Mouse (Mus musculus): Measurements from ENCODE around the gene Enoph1.

Gene Enoph1

GRCm38 (mm10) chr5:100039602-100040142 is at the start of gene Enoph1, which contains the start of gene Hnrnpdl:
Enoph1 (plus strand) TSS chr5:100039985.
Hnrnpdl (minus strand) TSS chr5:100039664.
- in situ Hi-C loops (cut with MboI, MseI), result loop anchor here (5.0 to 25.0 kb wide), 3 partner anchors 57 to 748 kb away; partner anchors contain the start of genes Cops4, Helq, Lin54 and Mrps18c

- in situ Hi-C loops (cut with MboI, MseI), result no loop called here
These were observed 45.6 kb upstream of the Enoph1 start for GRCm38 (mm10) chr5:99994166-99994565.

- in situ Hi-C loops (cut with MboI, MseI), result loop anchor here (5.0 kb wide), 1 partner anchor 47 kb away; no protein-coding TSS in a partner anchor
These were observed 45.1 kb upstream of the Enoph1 start for GRCm38 (mm10) chr5:99994680-99995079.

- in situ Hi-C loops (cut with MboI, MseI), result no loop called here
These were observed 39.7 kb upstream of the Enoph1 start for GRCm38 (mm10) chr5:100000048-100000447.

- in situ Hi-C loops (cut with MboI, MseI), result no loop called here
These were observed 39.3 kb upstream of the Enoph1 start for GRCm38 (mm10) chr5:100000500-100000899.

- in situ Hi-C loops (cut with MboI, MseI), result no loop called here
These were observed 35.9 kb upstream of the Enoph1 start for GRCm38 (mm10) chr5:100003895-100004294.

GRCm38 (mm10) chr5:100005431-100005830 is 34.4 kb upstream of the Enoph1 start:
- in situ Hi-C loops (cut with MboI, MseI), result no loop called here

GRCm38 (mm10) chr5:100005896-100006295 is 33.9 kb upstream of the Enoph1 start:
- in situ Hi-C loops (cut with MboI, MseI), result no loop called here

- in situ Hi-C loops (cut with MboI, MseI), result no loop called here
These were observed 33.3 kb upstream of the Enoph1 start for GRCm38 (mm10) chr5:100006324-100007039.

GRCm38 (mm10) chr5:100007040-100007375 is 32.8 kb upstream of the Enoph1 start:
- in situ Hi-C loops (cut with MboI, MseI), result no loop called here

- in situ Hi-C loops (cut with MboI, MseI), result no loop called here
These were observed 31.3 kb upstream of the Enoph1 start for GRCm38 (mm10) chr5:100008485-100008884.

- in situ Hi-C loops (cut with MboI, MseI), result no loop called here
These were observed 27.2 kb upstream of the Enoph1 start for GRCm38 (mm10) chr5:100012599-100012998.

- in situ Hi-C loops (cut with MboI, MseI), result no loop called here
These were observed 19.7 kb upstream of the Enoph1 start for GRCm38 (mm10) chr5:100020089-100020488.

- in situ Hi-C loops (cut with MboI, MseI), result no loop called here
These were observed 15.4 kb upstream of the Enoph1 start for GRCm38 (mm10) chr5:100024403-100024802.

- in situ Hi-C loops (cut with MboI, MseI), result loop anchor here (25.0 kb wide), 2 partner anchors 487 to 762 kb away; partner anchors contain the start of genes Cops4, Helq, Lin54 and Mrps18c
These were observed 14.9 kb upstream of the Enoph1 start for GRCm38 (mm10) chr5:100024868-100025267.

- in situ Hi-C loops (cut with MboI, MseI), result loop anchor here (25.0 kb wide), 2 partner anchors 482 to 757 kb away; partner anchors contain the start of genes Cops4, Helq, Lin54 and Mrps18c
These were observed 9.7 kb upstream of the Enoph1 start for GRCm38 (mm10) chr5:100030069-100030468.

- in situ Hi-C loops (cut with MboI, MseI), result loop anchor here (25.0 kb wide), 2 partner anchors 480 to 755 kb away; partner anchors contain the start of genes Cops4, Helq, Lin54 and Mrps18c
These were observed 7.7 kb upstream of the Enoph1 start for GRCm38 (mm10) chr5:100032107-100032506.

- in situ Hi-C loops (cut with MboI, MseI), result loop anchor here (25.0 kb wide), 2 partner anchors 480 to 755 kb away; partner anchors contain the start of genes Cops4, Helq, Lin54 and Mrps18c
These were observed 7.1 kb upstream of the Enoph1 start for GRCm38 (mm10) chr5:100032646-100033045.

- in situ Hi-C loops (cut with MboI, MseI), result loop anchor here (25.0 kb wide), 2 partner anchors 476 to 751 kb away; partner anchors contain the start of genes Cops4, Helq, Lin54 and Mrps18c
These were observed 3.8 kb upstream of the Enoph1 start for GRCm38 (mm10) chr5:100035950-100036349.

- in situ Hi-C loops (cut with MboI, MseI), result loop anchor here (25.0 kb wide), 2 partner anchors 476 to 751 kb away; partner anchors contain the start of genes Cops4, Helq, Lin54 and Mrps18c
These were observed 3.1 kb upstream of the Enoph1 start for GRCm38 (mm10) chr5:100036681-100037080.

GRCm38 (mm10) chr5:100037965-100038713 is 1.6 kb upstream of the Enoph1 start:
- in situ Hi-C loops (cut with MboI, MseI), result loop anchor here (25.0 kb wide), 2 partner anchors 474 to 749 kb away; partner anchors contain the start of genes Cops4, Helq, Lin54 and Mrps18c

Measured in T-helper 2 cell (primary cell).